Mouse (Mus musculus) adipose tissue, adult 10 weeks (tissue): ENCODE measurements around the gene Olfr59. TPM values are rescaled to one million over a fixed set of nuclear protein-coding genes. Genes with fewer than 3 reads are reported as not detected.

Experiments
- polyA plus RNA-seq: library from polyadenylated mRNA; stranded (reverse); fragments of 350-450 nt; fragmentation: Illumina TruSeq; extraction: RNeasy Lipid Tissue Mini Kit (QIAGEN cat#74804); gene quantifications from one replicate; pipeline ENCODE4 v1.2.3, GENCODE M21; 2014; ENCODE audit warnings: low read depth, low replicate concordance

Olfr59 gene
- polyA plus RNA-seq, result not detected

GRCm38 (mm10) chr11:74283436-74283835, at the start of gene Olfr59:
Olfr59 (plus strand) TSS chr11:74283736.

GRCm38 (mm10) chr11:74259508-74259907, 24.0 kb upstream of the Olfr59 start, which contains the start of gene Olfr406:
Olfr406 (plus strand) TSS chr11:74259808.

DNA sequence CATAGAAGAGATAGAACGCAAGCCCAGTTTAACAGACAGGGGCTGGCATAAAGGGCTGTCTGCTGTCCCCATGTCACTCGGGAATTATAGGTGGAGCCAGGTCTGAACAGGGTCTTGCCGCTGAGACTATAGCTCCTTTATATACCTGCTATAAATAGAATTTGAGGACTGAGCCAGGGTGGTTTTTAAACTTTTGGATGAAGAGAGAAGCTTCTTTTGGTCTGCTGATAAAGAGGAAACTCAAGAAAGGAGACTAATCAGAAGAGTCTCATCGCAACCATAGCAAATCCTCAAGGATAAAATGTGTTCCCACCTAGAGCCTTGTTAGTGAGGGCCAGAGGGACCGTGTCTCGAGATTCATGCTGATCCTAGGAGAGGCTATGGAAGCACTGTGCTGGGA, 54.4 kb downstream of the Olfr59 start, which contains the start of gene Olfr410:
Gene Olfr410, minus strand, starts transcription at position 101 of the 400 bp plus-strand sequence.

Other genes with a start within 250 kb of the Olfr59 start
- gene Olfr139, start 227.2 kb upstream of the Olfr59 start, polyA plus RNA-seq, result not detected
- not detected for gene Olfr399, start 227.1 kb upstream of the Olfr59 start, polyA plus RNA-seq
- not detected for gene Zfp616, start 213.8 kb upstream of the Olfr59 start, polyA plus RNA-seq
- gene Olfr401, start 170.0 kb upstream of the Olfr59 start, polyA plus RNA-seq, result not detected
- gene Olfr402, start 130.2 kb upstream of the Olfr59 start, polyA plus RNA-seq, result not detected
- not detected for gene Olfr403, start 97.5 kb upstream of the Olfr59 start, polyA plus RNA-seq
- not detected for gene Olfr43, start 72.4 kb upstream of the Olfr59 start, polyA plus RNA-seq
- gene Olfr406, start 23.9 kb upstream of the Olfr59 start, polyA plus RNA-seq, result not detected
- not detected for gene Olfr410, start 54.3 kb downstream of the Olfr59 start, polyA plus RNA-seq
- not detected for gene Olfr411, start 68.9 kb downstream of the Olfr59 start, polyA plus RNA-seq
- gene Olfr412, start 78.3 kb downstream of the Olfr59 start, polyA plus RNA-seq, result not detected